Mouse (Mus musculus) thymus, postnatal 4 days (tissue): Measurements from ENCODE around the gene Cc2d2b.

Experiments used
- DNase-seq: peaks from one replicate; pipeline ENCODE4 v3.0.0; 2021

Cc2d2b gene

DNA sequence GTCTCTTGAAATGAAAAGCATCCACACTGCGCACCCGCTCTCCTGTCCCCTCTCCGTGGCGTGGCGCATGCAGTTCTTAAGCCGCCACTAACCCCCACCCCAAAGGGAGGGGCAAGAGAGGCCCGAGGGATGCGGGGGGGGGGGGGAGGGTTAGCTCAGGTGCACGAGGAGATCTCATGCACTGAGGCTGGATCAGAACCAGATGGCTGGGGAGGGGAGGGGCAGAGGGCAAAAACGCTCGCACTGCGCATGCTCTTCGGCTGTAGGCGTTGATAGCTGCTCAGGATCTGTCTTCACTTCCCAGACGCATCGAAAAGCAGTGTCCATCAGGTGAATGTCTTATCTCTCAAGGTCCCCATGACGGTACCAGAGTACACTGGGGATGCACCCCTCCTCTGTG is at the start of gene Cc2d2b:
Gene Cc2d2b (plus strand): TSS at position 195 of the 400 bp plus-strand sequence.
- DNase-seq, result no peak

DNA sequence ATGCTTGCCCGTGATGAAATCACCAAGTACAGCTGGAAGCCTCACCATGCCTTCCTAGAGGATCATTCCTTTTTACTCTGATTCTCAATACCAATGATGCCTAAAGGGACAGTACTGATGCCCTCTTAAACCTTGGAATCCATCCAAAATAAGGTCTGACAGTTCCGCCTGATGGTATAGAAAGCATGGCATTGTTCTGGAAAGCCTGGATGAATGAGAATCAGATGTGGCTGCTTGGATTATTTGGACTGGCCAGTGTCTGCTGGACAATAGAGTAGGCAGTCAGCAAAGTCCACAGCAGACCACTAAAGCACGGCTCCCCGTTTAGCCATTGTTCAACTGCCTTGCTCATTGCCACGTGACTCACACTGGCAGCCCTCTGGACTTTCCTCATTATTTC is 48.7 kb upstream of the Cc2d2b start:
- DNase-seq, result no peak

DNA sequence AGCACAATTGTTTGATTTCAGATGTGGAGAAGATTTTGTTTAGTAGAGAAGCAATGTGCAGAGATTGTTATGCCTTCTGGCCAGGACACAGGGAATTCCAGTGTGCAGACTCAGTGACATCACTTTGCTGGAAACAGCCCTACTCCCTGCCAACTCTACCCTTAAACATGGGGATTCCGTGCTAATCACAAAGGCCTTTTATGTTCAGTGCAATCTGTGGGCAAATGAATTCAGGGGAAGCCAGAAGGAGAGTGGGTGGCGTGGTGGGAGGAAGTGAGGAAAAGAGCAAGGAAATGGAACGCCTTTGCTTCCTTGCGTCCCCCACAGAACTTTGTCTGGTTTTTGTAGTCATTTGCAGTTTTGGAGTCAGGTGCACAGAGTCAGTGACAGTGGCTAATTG is 46.1 kb upstream of the Cc2d2b start:
- DNase-seq, result no peak

DNA sequence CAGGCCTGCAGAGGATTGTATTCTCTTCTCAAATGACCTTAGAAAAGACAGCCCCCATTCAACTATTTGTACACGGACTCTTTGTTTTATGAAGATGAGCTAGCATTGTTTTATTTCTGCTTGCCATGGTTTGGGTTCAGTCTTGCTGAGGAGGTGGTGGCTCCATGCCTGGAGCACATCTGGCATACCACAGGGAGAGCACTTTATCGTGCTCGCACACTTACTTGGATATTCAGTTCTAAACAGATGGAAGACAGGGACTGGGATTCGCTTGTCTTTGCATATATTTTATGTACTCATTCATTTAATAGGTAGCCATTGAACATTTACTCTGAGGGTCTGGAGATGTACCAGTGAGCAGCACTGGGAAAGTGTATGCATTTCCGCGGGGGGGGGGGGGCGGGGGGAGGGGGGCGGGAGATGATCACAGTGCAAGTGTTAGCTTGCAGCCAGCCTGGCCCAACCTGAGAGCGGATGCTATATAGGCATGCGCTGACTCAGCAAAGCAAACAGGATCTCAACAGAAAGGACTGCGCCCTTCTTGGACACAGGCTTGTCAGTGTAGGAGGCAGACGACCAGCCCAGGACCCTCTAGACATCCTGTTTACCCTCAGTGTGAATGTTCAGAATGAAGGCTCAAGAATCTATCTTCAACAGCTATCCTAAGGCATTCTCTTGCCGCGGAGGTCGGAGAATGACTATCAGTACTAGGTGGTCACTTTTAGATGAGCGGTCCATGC is 35.5 kb upstream of the Cc2d2b start:
- DNase-seq, result no peak

DNA sequence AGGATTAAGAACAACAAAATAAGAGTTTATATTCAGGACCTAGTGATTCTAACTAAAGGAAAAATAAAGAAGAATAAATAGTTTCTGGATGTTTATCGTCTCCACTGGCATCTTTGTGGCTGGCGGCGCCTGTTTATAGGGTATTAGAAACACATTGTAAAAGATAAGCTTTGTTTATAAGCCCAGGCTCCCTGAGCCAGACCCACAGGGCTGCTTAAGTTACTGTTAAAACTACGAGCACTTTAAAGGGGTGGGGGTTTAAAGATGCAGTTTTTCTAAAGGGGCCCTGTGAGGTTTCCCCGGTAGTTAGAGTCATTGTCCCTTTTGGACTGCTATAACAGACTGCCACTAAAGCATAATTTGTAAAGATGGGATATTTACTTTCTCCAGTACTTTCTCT is 33.9 kb upstream of the Cc2d2b start:
- no peak for DNase-seq

DNA sequence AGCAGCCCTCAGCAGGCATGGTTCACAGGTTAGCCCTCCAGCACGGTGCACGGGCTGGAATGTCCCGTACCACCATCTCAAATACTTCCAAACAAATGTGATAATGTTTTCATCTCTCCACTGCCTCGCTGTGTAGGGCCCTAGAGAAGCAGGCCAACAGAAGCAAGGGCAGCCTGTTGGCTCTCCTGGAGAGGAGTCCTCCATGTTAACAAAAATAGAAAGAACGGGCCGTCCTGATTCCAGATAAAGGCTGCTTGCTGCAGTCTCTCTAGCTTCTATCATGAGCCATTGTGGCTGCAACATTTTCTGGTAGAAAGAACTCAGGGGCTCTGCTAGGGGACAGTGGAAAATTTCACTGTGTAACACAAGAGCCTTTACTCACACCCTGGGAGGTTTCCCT is 31.6 kb upstream of the Cc2d2b start:
- no peak for DNase-seq

DNA sequence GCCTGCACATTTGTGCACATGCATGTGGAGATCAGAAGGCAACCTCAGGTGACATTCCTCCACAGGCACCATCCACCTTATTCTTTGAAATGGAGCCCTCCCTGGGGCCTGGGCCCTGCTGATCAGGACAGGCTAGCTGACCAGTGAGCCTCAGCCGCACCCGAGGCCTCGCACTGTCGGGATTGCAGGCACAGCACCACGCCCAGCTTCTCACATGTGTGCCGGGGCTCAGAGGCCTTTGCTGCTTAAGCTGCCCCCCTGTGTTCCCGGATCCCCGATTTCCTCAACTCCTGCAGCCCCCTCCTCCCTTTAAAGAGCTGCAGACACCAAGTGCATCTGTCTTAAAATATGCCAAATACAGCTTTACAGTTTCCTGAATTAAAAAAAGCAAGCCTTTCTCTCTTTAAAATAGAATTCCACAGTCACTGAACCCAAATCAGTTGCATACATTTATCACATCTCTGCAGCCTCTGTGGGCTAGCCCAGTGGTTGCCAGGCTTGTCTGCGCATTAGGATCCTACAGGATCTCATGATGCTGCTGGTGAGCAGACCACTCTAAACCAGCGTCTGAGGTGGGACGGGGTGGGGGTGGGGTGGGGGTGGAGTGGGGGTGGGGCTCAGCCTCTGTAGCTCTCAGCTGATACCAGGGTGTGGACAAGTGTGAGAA is 29.0 kb upstream of the Cc2d2b start:
- no peak for DNase-seq

DNA sequence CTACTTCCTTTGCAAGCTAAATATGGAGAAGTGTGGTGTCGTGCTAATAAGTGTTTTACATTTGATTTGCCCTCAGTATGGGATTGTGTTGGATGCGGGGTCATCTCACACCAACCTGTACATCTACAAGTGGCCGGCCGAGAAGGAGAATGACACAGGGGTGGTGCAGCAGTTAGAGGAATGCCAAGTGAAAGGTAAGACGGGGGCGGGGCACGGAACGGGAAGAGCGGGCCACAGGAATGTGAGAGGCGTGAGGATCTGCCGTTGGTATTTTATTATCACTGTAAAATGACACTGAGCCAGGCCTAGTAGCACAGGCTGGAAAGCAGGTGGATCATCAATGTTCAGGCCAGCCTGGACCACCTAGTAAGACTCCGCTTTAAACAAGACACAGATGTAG is 28.2 kb upstream of the Cc2d2b start:
- DNase-seq, result no peak

DNA sequence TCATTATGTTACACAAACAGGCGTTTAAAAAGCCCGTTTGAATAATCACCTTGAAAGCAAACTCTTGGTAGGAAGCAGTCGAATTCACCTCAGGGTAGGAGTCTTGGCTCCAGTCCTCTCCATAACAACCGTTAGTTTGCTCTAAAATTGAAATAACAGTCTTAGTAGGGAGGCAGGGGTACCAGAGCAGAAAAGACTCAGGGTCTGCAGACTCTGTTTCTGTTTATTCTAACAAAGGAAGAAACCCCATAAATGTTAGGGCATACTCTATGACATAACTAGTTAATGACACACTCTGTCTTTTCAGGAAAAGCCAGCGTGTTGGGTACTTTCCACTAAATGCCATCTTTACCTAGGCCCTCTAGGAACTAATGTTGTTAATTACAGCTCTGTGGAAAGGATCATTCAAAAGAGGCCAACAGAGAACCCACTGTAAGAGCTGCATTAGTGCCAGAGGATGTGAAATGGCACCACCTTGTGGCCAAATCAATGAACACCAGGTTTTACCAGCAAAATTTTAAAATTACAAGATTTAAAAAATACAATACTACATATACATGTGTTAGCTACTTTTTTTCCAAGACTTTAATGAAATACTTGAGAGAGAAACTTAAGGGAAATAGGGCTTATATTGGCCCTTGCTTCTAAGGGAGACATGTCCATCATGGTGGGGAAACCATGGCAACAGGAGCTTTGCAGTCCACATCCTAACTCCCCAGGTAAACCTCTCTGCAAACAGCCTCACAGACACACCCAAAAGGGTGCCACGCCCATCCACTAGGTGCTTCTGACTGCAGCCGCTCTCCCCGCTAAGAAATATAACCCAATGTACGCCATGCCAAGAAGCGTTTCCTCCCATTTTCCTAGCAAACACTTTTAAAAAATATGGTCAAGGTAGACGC is 26.2 kb upstream of the Cc2d2b start:
- DNase-seq, result peak; percentile 74

DNA sequence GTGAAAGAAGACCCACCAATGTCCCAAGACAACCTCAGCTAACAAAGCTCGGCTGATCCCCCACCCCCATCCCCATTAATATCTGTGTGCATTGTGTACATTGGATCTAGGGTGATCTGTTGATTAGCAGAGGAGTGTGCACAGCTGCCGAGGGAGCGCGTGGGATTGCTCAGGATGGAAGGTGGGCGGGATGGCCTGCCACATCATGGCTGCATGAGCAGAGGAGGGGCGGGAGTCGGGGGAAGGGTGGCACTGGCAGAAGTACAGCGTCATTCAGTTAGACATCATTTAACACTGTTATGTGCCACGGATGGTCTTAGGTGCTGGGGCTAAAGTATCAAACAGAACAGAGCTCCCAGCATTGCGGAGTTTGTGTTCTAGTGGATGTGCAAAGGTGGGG is 25.0 kb upstream of the Cc2d2b start:
- DNase-seq, result no peak

DNA sequence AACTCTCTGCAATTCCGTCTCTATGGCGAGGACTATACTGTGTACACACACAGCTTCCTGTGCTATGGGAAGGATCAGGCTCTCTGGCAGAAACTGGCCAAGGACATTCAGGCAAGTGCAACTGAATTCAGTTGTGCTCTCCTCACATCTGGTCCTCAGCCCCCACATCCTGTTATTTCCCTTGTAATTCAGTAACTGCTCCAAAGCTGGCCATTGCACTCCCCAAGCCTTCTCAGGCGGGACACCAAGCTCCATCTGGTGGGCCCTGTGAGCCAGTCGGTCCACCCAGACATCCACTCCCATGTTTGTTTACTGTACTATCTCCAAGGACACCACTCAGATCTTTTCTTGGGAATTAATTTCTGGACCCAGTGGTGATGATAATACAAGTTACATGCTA is 22.4 kb upstream of the Cc2d2b start:
- DNase-seq, result no peak

DNA sequence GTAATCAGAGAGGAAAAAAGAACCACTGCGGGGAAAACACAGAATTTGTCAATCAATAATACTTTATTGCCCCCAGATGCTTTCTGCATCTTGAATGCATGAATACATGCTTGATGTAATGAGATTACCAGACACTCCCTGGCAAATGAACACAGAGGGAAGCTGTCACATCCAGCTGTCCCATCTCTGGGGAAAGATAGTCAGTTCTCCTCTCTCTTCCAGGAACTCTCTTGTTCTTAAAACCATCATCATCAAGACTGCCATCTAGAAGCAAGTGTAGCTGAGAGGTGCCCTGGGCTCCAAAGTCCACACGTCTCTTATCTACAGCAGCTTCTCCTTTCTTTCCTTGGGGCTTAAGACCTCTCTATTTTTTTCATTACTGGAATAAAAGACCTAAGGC is 21.9 kb upstream of the Cc2d2b start:
- no peak for DNase-seq

DNA sequence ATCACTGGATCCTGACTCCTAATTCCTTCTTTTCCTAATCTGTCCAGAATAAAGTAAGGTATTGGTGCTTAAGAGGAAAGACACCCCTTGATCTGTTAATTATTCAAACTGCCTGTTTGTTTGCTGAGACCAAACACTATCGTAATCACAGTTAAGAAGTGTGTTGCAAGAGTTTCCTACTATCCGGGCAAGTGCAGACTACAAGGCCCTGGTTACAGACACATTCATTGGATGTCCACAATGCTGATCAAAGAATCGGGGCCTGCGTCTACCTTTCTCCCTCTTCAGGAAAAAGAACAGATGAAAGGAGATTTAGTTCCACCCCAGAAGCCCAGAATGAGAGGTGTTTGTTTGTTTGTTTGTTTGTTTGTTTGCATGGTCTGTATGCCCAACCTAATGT is 20.3 kb upstream of the Cc2d2b start:
- DNase-seq, result no peak

DNA sequence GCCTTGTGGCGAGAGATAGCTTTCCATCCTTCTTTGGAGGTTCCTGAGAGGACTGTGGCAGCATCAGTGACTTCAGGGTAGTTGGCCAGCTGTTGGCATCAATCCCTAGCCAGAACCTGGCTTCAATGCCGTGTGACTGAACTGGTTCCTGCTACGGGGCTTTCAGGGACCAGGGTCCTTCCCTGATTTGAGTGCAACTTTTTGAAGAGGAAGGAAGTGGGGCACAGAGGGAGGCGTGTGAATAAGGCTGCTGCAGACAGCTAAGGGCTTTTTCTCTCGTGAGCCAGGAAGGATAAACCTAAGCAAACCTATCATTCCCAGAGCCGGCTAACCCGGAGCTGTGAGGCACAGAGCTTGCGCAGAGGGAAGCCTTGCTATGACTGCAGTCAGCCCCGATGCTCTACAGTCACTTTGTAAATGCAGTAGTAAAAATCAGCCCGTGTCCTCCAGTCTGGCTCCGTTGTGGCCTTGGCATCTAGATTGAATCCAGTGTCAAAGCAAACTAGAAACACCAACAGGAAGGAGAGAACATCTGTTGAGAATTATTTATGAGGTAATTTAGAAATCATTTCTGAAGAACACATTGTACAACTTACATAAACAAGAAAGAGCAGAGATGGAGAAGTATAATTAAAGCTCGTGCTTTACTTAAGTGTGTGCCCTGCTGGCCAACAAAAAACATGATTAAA is 19.7 kb upstream of the Cc2d2b start:
- no peak for DNase-seq

DNA sequence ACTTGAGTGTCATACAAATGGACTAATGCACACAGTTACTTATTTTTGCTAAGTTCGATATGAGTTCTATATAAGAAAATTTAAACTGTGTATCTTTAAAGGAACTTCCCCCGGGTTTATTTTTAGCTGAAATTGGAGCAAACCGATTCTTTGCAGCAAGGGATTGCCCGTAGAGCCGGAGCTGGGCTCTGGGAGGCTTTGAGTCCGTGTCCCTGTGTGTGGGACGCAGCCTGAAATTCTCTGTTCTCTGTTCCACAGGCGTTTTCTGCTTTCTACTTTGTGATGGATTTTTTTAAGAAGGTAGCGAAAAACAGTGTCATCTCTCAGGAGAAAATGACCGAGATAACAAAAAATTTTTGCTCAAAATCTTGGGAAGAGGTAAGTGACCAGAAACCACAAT is 15.1 kb upstream of the Cc2d2b start:
- DNase-seq, result no peak

DNA sequence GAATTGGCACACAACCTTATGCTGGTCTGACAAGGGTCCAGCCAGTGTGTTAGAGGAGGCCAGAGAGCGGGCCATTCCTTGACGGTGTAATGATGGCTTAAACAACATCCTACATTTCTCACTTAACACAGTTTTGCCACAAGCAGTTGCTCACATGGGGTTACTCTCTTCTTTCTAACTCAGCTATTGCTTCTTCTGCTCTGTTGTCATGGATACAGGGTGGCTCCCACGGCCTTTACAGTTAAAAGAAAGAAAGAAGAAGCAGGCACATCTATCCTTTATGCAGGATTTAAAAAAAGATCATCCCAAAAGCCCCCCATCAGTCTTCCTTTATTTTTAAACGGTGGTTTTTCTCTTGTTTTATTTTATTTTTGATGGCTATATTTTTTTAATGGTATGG is 14.7 kb upstream of the Cc2d2b start:
- DNase-seq, result no peak

DNA sequence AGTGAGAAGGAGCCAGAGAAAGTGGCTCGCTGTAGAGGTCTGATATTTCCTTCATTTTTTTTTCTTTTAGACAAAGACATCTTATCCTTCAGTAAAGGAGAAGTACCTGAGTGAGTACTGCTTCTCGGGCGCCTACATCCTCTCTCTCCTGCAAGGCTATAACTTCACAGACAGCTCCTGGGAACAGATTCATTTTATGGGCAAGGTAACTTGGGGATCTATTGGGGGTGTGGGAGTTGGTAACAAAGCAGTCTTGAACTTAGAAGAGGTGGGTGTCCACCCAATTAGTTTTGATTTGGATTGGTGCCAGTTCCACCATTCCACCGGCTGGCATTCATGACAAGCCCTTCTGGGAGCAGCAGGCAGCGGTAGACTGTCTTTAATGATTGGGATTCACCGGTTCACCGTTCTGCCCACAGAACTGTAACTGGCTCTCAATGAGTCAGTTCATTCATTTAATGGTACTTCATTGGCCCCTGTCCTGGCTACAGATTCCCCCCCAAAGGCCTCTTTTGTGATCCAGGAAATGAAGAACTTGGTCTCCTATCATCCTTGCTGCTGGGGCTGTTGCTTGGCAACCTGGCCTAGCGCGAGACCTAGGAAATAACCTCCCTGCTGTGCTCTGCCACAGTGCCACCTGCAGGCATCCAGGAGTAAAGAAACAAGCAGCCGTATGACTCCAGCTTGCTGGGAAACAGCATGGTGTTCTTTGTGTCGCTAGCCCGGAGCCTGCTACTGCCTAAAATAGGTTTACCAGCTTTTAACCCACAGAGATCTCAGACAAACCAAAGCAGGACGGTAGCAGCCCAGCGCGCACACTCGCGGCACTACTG is 11.7 kb upstream of the Cc2d2b start:
- DNase-seq, result peak; percentile 80

DNA sequence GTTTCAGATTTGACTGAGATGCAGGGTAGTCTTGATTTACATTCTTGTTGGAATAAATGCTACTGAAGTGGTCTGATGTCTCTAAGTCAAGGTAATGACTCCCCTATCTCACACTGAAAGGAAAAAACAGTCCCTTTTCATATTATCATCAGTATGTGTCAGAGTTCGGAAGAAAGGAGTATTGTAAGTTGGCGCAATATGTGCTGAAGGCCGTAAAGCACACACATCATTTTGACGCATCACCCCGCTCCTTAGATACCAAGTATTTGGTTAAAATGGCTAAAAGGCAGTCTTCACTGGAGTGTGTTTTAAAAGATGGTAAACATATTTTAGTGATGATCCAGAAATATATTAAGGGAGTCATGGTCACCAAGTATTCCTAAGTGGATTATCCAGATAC is 10.9 kb upstream of the Cc2d2b start:
- no peak for DNase-seq

DNA sequence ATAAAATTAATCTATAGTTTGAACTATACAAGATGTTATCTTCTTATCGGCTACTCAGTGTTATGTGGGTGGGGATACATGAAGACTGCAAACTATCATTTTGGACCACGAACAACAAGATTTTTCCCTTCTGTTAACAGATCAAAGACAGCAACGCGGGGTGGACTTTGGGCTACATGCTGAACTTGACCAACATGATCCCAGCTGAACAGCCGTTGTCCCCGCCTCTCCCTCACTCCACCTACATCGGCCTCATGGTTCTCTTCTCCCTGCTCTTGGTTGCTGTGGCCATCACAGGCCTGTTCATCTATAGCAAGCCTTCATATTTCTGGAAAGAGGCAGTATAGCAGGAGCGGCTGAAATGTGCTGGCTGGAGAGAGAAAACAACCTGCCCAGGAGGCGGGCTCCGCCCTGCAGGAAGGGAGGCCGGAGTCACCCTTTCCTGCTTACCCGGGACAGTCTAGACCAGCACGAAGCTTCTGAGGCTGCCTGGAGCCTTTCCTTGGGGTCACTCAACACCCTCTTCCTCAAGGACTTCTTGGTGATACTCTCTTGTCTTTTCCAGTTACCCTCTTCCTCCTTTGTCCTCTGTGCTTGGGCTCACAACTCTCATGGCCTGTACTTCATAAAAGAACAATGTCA is 9.7 kb upstream of the Cc2d2b start:
- DNase-seq, result no peak

DNA sequence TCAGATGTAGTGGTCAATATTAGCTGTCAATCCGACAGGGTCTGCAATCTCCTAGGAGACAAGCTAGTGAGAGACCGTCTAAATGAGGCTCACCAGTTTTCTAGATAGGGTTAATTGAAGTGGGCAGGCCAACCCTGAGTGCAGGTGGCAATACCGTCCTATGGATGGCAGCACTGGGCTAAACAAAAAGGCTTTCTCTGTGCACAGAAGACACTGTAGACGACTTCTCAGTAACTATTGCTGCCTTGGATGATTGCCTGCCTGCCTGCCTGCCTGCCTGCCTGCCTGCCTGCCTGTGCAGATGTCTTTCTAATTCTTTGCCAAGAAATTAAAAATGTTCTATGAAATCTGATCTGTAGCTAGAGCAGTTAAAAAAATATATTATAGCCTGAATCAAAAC is 1.9 kb upstream of the Cc2d2b start:
- no peak for DNase-seq

DNA sequence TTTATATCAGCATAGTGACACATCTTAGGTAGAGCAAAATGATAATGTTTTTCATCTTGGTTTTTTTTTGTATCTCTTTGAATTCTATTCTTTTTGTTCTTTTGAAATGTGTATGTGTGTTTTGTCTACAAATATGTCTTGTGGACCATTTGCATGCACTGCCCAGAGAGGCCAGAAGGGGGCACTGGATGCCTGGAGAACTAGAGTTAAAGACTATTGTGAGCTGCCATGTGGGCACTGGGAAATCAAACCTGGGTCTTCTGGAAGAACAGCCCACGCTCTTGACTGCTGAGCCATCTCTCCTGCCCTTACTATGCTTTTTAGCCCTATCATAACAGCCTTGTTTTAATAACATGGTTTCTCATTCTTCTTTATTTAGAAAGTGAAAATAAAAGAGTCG is 5.8 kb downstream of the Cc2d2b start:
- DNase-seq, result peak; percentile 84

DNA sequence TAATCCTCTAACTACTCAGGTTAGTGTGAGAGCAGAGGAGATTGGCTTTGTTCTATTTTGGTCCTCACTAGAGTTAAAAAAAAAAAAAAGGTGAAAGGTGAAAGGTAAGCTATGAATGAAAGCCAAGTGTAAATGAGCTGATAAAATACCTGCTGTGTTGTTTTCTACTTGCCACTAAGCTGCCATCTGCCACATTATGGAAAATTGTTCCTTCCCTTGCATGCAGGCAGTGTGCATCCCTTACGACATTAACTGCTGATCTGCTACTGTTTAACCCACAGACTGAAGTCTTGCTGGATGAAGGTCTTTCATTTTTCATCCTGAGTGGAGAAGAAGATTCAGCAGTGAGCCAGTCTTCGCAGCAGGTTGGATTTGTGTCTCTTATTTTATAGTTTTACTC is 11.5 kb downstream of the Cc2d2b start:
- DNase-seq, result no peak
